Comparison of ENCODE assay signal across 21 mouse cellular contexts in the genomic region with DNA sequence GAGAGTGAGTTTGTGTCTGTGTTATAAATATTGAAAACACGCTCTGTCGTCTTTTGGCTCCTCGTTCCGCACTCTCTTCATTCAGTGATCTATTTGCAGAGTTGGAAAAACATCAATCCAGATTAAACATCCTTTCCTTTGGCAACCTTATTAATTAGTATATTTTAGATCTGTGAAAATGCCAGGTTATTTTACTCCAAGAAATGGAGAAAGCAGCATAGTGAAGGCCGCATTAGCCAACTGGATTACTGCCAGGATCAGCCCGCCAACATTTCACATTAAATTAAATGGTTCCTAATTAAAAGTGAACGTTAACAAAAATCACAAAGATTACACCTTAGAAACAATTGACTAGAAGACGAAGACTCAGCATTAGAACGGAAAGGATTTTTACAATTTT.
DNase-seq lines count a peak whose midpoint lies in the region; ATAC-seq and TF ChIP-seq lines count a peak whose summit lies in the region.
"Had no signal": no experiment of that assay in that cellular context is flagged by ENCODE, and none has a peak within 500 bp of the region (broad histone marks: within the 10 kb centered on the region; RNA-seq: fewer than 3 reads in every experiment).

No protein-coding gene starts in this region.

- no peak overlapping the region for H3K4me2 ChIP-seq in forebrain, embryonic 14.5 days (ENCODE audit: low read length)
- H3K4me2 ChIP-seq: embryonic facial prominence, embryonic 15.5 days; hindbrain, embryonic 12.5 days; intestine, embryonic 15.5 days had no signal

- no peak overlapping the region for H3K9ac ChIP-seq in forebrain, embryonic 14.5 days (ENCODE audit: low read length)
- H3K9ac ChIP-seq: embryonic facial prominence, embryonic 15.5 days; hindbrain, embryonic 12.5 days; intestine, embryonic 15.5 days had no signal

- no peaks in the 10 kb centered on the region for H3K9me3 ChIP-seq in forebrain, embryonic 14.5 days (replicated peaks; ENCODE audit: control insufficient read depth, low read length)
- H3K9me3 ChIP-seq in forebrain, embryonic 10.5 days = no peaks in the 10 kb centered on the region
- H3K9me3 ChIP-seq: embryonic facial prominence, embryonic 15.5 days; hindbrain, embryonic 12.5 days; intestine, embryonic 15.5 days had no signal

- H3K27ac ChIP-seq in forebrain, embryonic 14.5 days (ENCODE audit: low read depth, low read length) = no peak overlapping the region
- no peak overlapping the region for H3K27ac ChIP-seq in forebrain, embryonic 10.5 days
- H3K27ac ChIP-seq: embryonic facial prominence, embryonic 15.5 days; gastrocnemius, adult 2 months; hindbrain, embryonic 12.5 days; intestine, embryonic 15.5 days had no signal

- TF ChIP-seq POLR2A in brain, embryonic 14.5 days (IDR thresholded peaks at IDR 0.05; ENCODE audit: borderline replicate concordance, extremely low read depth, insufficient read depth, insufficient read length, poor library complexity, severe bottlenecking) = no peak

- no peak for TF ChIP-seq CTCF in brain, embryonic 14.5 days (IDR thresholded peaks at IDR 0.05; ENCODE audit: borderline replicate concordance, extremely low read depth, insufficient read depth, insufficient read length)

- H3K4me3 ChIP-seq in forebrain, embryonic 14.5 days (ENCODE audit: low read depth, low read length) = no peak overlapping the region
- no peak overlapping the region for H3K4me3 ChIP-seq in forebrain, embryonic 10.5 days
- H3K4me3 ChIP-seq: embryonic facial prominence, embryonic 15.5 days; erythroblast, embryonic 14.5 days; gastrocnemius, adult 2 months; hindbrain, embryonic 12.5 days; intestine, embryonic 15.5 days had no signal

- ATAC-seq in forebrain, embryonic 14.5 days = peak; percentile 52; the same call in 1 of the 2 replicates
- ATAC-seq: intestine, embryonic 15.5 days had no signal

- no peaks in the 10 kb centered on the region for H3K27me3 ChIP-seq in forebrain, embryonic 14.5 days (replicated peaks; ENCODE audit: control insufficient read depth, insufficient read depth, low read length)
- no peaks in the 10 kb centered on the region for H3K27me3 ChIP-seq in forebrain, embryonic 10.5 days (ENCODE audit: poor library complexity, severe bottlenecking)
- H3K27me3 ChIP-seq: embryonic facial prominence, embryonic 15.5 days; hindbrain, embryonic 12.5 days; intestine, embryonic 15.5 days had no signal

- H3K4me1 ChIP-seq in forebrain, embryonic 14.5 days (ENCODE audit: control insufficient read depth, insufficient read depth, low read length) = no peaks in the 10 kb centered on the region
- no peaks in the 10 kb centered on the region for H3K4me1 ChIP-seq in forebrain, embryonic 10.5 days
- H3K4me1 ChIP-seq: embryonic facial prominence, embryonic 15.5 days; hindbrain, embryonic 12.5 days; intestine, embryonic 15.5 days had no signal

- intact Hi-C loops in left cerebral cortex, postnatal 4 days (cut with DNase I) = no loop called here
- intact Hi-C loops in left cerebral cortex, postnatal 25 days (cut with DNase I) = no loop called here

- WGBS in forebrain, embryonic 14.5 days = 39% methylated on average over 9 of the region's 9 CpGs
- WGBS in forebrain, embryonic 10.5 days = 94% methylated on average over 9 of the region's 9 CpGs

- peak; percentile 79 for DNase-seq in forebrain, embryonic 14.5 days (ENCODE audit: low spot score)
- DNase-seq in forebrain, embryonic 10.5 days (ENCODE audit: extremely low spot score, low spot score) = no peak
- DNase-seq in left cerebral cortex, postnatal 4 days = peak; percentile 47
- DNase-seq in left cerebral cortex, postnatal 25 days (ENCODE audit: low spot score in 2 of 2) = no peak
- DNase-seq in brain, embryonic 14.5 days (ENCODE audit: low read depth) = peak; percentile 82
- peak; percentile 30 for DNase-seq in brain, embryonic 18.5 days (ENCODE audit: low read depth, low spot score)
- DNase-seq in kidney, adult 8-10 months = no peak
- DNase-seq: adrenal gland, adult 2 months; adrenal gland, postnatal 25 days; cerebellum, adult 11 months; cerebellum, adult 9-11 months; embryo, embryonic 11 days; gastrocnemius, adult 2 months; gastrocnemius, postnatal 36 days; heart, postnatal 10 days; heart, postnatal 4 days; kidney, adult 2 months had no signal

- H3K36me3 ChIP-seq in forebrain, embryonic 14.5 days (ENCODE audit: control insufficient read depth, insufficient read depth, low read length) = no peaks in the 10 kb centered on the region
- H3K36me3 ChIP-seq in forebrain, embryonic 10.5 days (replicated peaks) = no peaks in the 10 kb centered on the region
- H3K36me3 ChIP-seq: embryonic facial prominence, embryonic 15.5 days; hindbrain, embryonic 12.5 days; intestine, embryonic 15.5 days had no signal

Comparison
In these comparisons a context has a peak if more than half of its experiments do, and no peak if none do; other contexts are left out.
1. DNase-seq: peak in forebrain, embryonic 14.5 days (single experiment), left cerebral cortex, postnatal 4 days (single experiment), brain, embryonic 14.5 days (single experiment) and brain, embryonic 18.5 days (single experiment); none in forebrain, embryonic 10.5 days (single experiment), left cerebral cortex, postnatal 25 days (0 of 2) and kidney, adult 8-10 months (0 of 2).